Mouse (Mus musculus) heart, postnatal 36 days (tissue): ENCODE data around the gene Pnmal2. TPM values are rescaled to one million over a fixed set of nuclear protein-coding genes. Genes with fewer than 3 reads are reported as not detected.

Experiments
- DNase-seq, 2 experiments: peaks; one replicate each; pipeline ENCODE4 v3.0.0; 2021 to 2022
- intact Hi-C: fragments of 180-260 bp; cut with DNase I; formaldehyde crosslinking; loops from one replicate; pipeline ENCODE4 v1.15.1; 2025
- total RNA-seq, 2 experiments: library from RNA; stranded (reverse); gene quantifications; 2 replicates each; pipeline ENCODE4 v1.2.3; 2021

Gene Pnmal2
- total RNA-seq = 1 to 10 TPM; 3.4 to 3.9 TPM

DNA sequence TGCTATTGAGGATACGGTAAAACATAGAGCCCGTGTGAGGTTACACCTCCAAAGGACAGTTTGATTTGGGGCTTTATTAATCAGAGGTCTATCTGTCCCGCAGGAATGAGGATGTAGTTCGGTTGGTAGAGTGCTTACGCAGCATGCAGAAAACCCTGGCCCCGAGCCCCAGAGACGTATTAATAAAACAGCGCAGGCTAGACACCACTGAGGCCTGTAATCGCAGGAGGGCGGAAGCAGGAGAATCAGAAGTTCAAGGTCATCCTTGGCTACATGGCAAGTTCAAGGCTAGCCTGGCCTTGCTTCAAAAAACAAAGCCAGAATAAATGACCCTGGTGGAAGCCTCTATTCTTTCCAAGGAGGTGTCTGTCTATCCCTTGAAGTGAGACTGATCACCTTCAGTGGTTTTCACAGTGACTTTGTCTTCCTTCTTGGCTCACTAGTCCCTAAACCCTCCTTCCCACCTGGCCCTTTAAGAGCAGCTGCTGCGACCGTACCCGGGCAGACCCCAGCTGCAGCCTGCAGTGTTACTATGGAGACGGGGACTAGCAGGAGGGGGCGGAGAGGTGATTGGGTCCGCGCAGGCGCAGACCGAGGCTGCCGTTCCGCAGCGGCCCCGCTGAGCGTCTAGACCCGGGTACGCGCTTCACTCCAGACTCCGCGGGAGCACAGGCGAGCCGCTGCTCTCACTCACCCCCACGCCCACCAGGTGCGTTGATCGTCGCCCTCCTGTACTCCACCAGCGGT lies at the start of gene Pnmal2:
Gene Pnmal2 (plus strand): TSS at position 622 of the 747 bp plus-strand sequence.
- peak; percentile 73 to 77 for DNase-seq
- intact Hi-C loops = no loop called here

DNA sequence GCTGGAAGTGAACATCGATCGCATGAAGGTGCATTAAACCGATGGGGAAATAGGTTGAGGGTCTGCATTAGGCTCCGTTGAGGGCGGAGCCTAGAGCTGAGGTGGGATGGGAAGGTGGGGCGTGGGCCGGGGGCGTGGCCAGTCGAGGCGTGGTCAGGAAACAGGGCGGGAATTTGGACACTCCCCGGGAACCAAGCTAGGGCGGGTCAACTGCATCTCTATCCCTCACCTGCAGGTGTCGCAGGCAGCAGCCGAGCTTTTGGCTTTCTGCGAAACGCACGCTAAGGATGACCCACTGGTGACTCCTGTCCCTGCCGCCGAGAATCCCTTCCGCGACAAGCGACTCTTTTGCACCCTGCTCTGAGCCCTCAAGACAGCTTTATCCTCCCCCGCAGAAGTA lies 49.5 kb upstream of the Pnmal2 start:
- intact Hi-C loops = loop anchor here (1.0 kb wide), 1 partner anchor 18 kb away; no protein-coding TSS in a partner anchor
- DNase-seq = peak; percentile 82 to 84

DNA sequence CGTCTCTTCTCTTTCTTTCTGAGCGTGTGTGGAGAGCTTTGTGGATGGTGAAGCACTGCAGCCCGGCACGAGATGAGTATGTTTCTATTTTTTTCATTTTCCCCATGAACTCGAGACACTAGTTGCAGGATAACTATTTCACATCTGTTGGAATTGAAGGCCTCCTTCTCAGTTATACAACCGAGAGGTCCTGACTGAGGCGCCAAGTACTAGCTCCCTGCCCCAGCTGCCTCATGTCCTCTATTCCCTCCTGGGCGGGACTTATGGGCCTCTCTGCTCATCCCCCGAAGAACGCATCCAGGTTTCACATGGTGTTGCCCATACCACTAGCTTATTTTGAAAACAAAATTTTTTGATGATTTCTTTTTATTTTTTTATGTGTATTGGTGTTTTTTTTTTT lies 49.0 kb upstream of the Pnmal2 start:
- no peak for DNase-seq
- intact Hi-C loops = loop anchor here (1.0 kb wide), 1 partner anchor 18 kb away; no protein-coding TSS in a partner anchor

DNA sequence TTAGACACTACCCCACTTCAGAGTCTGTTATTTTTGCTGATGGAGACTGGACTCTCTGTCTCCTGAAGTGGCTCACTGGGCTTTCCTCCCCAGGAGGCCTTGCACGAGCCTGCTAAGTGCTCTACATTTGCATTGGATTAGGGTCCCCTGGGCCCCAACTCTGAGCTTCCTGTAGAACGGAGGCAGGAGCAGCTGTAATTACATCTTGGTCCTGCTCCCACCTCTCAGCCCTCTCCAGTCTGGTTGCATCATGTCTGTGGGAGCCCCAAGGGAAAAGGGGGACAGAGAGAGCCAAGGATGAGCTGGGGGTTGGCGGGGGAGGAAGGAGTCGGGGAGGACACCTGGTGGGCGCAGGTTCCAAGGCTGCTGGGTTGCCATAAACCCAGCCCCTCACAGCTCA lies 44.0 kb upstream of the Pnmal2 start:
- no peak for DNase-seq
- intact Hi-C loops = no loop called here

DNA sequence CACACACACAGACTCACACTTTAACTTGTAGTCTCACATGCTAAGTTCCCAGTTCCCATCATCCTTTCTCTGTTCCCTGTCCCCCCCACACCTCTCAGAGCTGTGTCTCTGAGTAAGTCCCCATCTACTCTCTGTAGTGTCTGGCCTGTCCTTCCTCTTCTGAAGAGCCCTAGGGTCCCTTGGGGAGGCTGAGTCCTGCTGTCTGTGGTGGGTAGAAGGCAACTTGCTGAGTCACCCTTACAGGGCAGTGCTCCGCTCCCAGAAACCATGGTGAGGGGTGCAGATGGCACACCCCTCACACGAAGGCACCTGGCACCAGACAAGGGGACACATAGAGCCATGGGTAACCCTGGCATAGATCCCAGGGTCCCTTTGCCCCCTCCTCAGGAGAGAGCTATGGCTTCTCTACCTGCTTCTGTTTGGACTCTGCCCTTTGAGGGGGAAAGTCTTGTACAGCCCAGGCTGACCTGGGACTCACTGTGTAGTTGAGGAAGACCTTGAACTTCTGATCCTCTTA lies 41.0 kb upstream of the Pnmal2 start:
- DNase-seq = no peak
- intact Hi-C loops = no loop called here

DNA sequence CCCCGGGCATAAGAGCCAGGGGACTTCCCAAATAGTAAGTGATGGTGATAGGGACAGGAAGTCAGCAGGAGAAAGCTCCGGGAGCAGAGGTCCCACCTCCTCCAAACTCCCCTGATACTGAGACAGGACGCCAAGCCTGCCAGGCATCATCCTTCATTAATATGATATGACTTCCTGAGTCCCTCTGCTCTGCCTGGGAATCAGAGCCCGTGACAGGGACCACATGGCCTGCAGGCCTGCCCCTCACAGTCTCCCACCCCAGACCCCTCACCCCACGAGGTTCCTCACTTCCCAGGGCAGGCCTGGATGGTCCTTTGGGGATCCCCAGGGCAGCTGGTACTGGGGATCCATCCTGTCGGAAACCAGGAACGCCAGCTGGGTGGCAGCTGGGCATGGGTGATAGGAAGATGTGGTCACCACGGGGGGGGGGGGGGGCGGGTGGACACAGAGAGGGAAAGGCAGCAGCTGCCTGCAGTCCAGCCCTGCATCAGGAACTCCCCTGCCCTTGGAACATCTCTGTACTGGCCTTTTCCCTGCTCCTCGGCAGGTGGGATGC lies 40.3 kb upstream of the Pnmal2 start:
- intact Hi-C loops = no loop called here
- no peak for DNase-seq

DNA sequence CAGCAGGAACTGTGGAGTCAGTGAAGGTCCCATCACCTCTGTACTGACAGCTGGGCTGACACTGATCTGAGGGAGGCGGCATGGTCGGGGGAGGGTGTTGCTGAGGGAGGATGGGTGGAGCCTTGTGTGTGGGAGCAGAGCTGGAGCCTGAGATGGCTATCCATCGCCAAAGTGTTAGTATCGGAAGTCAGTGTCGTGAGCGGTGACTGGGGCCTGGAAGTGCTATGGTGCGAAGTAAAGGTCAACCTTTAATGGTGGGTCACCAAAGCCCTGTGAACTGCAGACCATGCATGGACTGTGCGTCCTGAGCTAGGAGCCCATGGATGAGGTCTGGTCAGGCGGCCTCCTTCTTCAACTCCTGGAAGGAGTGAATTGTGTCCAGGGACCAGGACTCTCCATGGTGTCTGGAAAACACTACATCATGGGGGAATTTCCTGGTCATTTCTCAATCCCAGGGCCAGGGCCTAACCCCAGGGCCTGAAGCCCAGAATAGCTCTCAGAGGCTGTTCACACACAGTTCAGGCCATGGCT lies 38.9 kb upstream of the Pnmal2 start:
- peak in 1 of 2 experiments; percentile 68 for DNase-seq
- intact Hi-C loops = no loop called here

DNA sequence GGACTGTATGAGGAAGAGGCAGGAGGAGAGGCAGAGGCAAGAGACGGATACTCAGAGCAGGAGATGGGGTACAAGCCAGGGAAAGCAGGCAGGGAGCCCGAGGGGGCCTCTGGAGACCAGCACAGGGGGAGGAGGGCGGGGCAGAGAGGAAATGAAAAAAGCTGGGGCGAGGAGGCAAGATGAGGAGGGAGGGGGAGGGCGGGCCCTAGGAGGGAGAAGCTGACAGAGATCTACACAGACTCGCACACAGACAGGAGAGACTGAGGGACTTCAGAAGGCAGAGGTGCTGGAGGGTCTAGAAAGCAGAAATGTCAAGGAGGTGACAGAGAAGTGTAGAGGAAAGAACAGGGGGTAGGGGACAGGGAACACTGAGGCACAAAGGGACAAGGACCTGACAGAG lies 38.2 kb upstream of the Pnmal2 start, which contains the start of gene Ptgir:
Gene Ptgir (plus strand): TSS at position 210 of the 400 bp plus-strand sequence.
- peak; percentile 77 to 78 for DNase-seq
- intact Hi-C loops = no loop called here

DNA sequence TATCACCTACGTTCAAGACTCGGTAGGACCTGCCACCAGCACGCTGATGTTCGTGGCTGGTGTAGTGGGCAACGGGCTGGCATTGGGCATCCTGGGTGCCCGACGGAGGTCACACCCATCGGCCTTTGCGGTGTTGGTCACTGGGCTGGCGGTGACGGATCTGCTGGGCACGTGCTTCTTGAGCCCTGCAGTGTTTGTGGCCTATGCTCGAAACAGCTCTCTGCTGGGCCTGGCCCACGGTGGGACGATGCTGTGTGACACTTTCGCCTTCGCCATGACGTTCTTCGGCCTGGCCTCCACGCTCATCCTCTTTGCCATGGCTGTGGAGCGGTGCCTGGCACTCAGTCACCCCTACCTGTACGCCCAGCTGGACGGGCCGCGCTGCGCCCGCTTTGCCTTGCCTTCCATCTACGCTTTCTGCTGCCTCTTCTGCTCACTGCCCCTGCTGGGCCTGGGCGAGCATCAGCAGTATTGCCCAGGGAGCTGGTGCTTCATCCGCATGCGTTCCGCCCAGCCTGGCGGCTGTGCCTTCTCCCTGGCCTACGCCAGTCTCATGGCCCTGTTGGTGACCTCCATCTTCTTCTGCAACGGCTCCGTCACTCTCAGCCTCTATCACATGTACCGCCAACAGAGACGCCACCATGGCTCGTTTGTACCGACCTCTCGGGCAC lies 37.5 kb upstream of the Pnmal2 start:
- no peak for DNase-seq
- intact Hi-C loops = no loop called here

DNA sequence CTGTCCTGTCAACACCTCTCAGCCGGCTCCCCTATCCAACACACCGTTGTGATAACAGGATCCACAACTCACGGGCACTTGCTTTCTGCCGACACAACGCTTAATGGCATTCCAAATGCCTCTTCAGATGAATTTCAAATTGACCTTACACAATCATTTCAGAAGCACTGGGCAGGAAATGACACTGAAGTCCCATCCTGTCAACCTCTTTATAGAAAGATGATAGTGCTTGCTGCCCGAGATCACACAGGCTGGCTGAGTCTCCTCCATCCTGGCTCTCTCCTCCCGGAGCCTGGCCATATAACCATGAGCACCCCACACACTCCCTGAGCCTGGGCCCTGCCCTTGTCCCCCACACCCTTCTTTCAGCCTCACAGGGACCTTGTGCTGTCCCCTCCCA lies 36.6 kb upstream of the Pnmal2 start:
- DNase-seq = no peak
- intact Hi-C loops = no loop called here

DNA sequence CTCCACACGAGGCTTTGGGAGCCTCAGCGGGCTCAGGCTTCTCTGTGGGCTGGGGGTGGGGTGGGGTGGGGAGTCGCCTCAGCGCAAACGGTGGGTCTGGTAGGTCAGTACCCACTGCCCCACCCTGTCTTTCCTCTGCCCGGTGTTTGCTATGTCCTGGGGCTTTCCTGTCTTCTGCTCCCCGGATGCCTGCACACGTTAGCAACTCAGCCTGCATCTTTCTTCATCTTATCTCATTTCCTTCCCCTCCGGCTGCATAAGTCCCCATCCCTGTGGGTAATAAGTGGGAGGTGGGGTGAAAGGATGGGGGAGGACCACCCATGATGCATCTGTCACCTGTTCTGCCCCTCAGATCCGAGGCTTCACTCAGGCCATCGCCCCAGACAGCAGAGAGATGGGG lies 36.1 kb upstream of the Pnmal2 start:
- intact Hi-C loops = no loop called here
- no peak for DNase-seq

DNA sequence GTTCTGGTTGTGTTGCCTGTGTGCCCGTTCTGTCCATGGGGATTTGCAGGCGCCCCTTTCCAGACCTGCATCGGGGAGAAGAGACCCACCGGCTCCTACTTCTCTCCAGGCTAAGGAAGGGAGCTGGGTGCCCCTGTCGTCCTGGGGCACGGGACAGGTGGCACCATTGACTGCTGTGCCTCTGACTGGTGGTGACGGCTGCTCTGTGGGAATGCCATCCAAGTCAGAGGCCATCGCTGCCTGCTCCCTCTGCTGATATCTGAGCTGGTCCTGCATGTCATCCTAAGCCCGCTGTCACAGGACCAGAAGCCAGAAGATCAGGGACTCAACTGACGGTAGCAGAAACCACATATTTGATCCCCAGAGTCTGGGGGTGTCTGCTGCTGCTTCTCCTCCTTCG lies 35.6 kb upstream of the Pnmal2 start:
- intact Hi-C loops = no loop called here
- no peak for DNase-seq

DNA sequence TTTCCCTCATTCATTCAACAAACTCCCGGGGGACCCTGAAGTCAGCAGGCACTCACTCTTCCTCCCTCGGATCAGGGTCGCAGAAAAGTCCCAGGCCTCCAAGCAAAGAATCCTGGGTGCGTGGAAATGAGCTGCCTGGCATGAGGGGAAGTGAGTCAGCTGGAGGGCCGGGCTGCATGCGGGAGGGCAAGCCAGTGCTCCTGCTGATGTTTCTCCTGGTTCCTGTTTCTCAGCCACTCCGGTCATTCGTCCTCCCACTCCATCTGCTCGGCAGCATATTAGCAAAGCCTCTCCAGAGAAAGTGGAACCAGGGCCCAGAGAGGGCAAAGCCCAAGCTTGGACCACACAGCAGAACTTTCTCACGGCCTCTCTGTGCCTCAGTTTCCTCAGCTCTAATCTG lies 34.6 kb upstream of the Pnmal2 start:
- intact Hi-C loops = loop anchor here (5.0 kb wide), 1 partner anchor 83 kb away; no protein-coding TSS in a partner anchor
- no peak for DNase-seq

DNA sequence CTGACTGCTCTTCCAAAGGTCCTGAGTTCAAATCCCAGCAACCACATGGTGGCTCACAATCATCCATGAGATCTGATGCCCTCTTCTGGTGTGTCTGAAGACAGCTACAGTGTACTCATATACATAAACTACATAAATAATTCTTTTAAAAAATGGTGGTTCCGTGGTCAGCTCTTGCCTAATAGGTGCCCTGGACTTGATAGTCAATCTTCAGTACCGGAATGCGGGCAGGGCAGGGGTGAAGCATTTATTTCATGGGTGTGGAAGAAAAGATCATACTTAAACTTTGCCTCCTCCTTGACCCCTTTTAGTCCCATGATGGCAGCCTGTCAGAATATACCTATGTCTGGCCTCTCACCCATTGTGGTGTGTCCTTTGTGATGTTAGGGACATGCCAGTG lies 32.6 kb upstream of the Pnmal2 start:
- DNase-seq = no peak
- intact Hi-C loops = loop anchor here (5.0 kb wide), 1 partner anchor 85 kb away; no protein-coding TSS in a partner anchor

DNA sequence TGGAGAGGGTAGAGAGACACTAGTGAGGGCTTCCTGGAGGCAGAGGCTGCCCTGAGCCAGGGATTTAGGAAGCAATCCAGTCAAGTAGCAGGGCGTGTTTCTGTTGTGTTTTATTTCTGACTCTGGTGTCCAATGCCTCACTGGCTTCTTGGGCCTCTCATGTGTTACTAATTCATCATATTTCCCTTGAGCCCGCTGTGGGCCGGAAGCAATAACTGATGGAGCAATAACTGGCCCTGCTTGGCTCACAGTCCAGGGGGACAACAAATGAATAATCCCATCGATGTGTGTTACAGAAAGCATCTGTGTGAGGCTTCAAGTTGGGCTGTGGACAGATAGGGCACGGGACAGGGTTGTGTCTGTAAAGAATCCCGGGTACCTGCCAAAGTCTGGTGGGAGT lies 32.1 kb upstream of the Pnmal2 start:
- intact Hi-C loops = loop anchor here (5.0 kb wide), 1 partner anchor 85 kb away; no protein-coding TSS in a partner anchor
- DNase-seq = peak in 1 of 2 experiments; percentile 54

DNA sequence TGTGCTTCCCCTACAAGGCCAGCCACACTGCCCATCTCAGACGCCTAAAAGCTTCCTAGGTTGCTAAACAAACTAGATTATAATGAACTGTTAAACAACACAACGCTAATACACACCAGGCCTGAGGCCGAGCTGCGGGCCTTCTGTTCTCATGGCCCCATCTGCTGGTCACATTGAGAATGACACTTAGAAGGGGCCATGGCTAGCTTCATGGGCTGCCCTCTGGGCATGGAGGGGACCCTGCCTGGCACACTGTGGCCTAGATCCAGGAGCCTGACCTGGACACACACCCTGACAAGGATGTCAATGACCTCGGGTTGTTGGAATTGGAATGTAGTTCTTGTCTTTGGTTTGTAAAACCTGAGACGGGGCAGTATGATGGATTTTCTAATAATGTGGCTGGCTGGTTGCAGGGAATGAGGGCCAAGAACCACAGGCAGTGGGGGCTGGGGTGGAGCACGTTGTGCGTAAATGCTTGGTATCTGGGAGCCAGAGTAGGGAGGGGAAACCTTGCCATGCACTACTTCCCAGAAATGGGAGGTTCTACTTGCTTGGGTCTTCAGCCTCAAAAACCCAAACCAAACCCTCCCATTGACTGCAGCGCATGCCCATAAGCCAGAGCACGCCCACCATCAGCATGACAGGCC lies 30.6 kb upstream of the Pnmal2 start:
- DNase-seq = peak; percentile 82 to 83
- intact Hi-C loops = loop anchor here (1.0 to 5.0 kb wide), 2 partner anchors 19 to 87 kb away; no protein-coding TSS in a partner anchor

DNA sequence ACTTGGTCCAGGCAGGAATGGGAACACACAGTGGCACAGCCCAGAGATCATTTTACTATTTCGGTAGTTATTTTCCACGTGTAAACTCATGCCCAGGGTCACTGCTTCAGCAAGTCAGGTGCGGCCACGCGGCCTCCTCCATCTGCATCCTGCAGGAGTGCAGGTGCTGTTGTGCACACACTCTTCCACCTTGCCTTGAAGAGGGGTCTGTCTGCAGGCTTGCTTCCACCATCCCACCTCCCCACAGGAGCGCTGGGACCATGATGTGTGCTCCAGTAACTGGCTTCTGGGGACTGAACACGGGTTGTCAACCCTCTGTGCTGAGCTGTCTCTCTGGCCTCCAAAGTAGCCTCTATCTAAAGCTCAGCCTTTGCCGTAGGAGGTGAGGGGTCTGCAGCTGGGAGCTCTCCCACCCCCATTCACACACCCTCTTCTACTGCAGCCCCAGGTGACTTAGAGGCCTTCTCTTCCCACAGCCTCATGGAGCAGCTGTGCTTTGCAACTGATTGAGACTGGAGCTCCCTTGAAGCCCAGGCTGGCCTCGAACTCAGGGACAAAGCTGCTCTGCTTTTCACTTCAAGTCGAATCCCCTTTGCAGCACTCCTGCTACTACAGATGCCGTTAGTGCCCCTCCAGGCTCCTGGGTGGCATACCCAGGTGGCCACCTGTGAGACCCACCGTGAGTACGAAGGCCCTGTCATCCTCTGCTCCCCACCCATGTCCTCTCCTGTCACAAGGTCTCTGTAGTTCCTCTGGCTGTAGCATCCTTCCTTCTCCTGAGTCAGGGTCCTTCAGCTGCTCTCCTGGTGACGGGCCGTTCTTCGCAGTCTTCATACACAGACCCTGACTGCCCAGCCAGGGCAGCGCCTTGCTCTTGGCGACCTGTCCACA lies 29.8 kb upstream of the Pnmal2 start:
- no peak for DNase-seq
- intact Hi-C loops = loop anchor here (5.0 kb wide), 1 partner anchor 87 kb away; no protein-coding TSS in a partner anchor

DNA sequence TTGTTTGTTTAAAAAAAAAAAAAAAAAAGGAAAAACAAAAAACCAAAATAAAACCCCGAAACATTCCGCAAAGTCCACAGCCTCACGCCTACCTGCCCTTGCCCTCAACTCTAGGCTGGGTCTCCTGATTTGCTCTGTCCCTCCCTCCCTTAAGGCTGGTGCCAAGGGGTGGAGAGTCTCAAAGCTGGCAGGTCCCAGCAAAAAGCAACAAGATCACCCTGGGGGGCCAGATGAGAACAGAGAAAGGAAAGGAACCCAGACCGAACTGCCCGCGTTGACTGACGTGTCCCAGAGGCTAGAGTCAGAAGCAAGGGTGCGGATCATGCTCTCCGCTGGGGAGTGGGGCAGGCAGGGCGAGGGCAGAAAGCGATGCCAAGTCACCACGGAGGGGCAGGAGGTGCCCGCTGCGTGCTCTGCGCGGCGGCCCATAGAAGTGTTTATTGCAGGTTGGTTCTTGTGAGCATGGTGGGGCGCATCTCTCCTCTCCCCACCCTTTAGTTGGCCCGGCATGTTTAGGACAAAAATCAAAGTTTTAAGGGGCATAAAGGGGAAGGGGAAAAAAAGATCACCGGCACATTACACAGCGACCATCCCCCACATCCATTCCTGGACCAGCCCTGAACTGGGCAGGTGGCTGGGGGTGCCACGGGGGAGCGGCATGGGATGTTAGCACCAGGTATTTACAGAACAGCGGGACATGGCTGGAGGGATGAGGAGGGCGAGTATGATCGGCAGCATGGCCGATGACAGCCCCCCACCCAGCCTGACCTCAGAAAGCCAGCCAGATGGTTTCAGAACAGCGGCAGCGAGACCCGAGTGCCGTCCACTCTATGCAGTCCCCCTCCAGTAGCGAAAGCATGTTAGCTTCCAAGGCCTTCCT lies 28.8 kb upstream of the Pnmal2 start:
- intact Hi-C loops = no loop called here
- DNase-seq = no peak
